Mouse (Mus musculus) induced T-regulatory cell, adult 2 months (primary cell): Measurements from ENCODE around the gene Adck2.

Experiments
- DNase-seq: peaks from one replicate; pipeline ENCODE4 v3.0.0-alpha.2; 2012; ENCODE audit warnings: low read depth

The Adck2 gene

DNA sequence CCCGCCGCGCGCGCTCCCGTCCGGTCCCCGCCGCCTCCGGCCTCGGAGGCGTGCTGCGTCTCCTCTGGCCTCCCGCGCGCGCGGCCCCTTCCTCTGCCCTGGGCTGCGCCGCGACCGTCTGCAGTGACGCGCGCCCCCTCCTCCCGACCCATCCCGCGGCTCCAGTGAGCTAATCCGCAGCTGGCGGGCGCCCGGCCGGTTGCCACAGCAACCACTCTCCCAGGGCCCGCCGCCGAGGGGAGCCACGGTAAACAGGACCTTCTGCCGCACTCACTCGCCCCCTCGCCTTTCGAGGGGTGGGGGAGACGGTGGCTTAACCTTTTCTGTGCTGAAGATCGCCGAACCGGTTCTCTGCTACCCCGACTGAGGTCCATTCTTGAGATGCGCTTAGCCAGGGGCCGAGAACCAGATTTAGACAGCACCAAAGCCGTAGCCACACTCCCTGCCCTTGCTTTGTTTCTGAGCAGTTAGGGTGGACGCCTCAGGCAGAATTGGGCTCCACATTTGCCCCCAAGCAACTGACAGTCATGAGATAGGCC lies 15.9 kb upstream of the Adck2 start, which contains the start of gene Dennd2a:
Gene Dennd2a, minus strand, starts transcription at position 145 of the 539 bp plus-strand sequence.
- DNase-seq: no peak

DNA sequence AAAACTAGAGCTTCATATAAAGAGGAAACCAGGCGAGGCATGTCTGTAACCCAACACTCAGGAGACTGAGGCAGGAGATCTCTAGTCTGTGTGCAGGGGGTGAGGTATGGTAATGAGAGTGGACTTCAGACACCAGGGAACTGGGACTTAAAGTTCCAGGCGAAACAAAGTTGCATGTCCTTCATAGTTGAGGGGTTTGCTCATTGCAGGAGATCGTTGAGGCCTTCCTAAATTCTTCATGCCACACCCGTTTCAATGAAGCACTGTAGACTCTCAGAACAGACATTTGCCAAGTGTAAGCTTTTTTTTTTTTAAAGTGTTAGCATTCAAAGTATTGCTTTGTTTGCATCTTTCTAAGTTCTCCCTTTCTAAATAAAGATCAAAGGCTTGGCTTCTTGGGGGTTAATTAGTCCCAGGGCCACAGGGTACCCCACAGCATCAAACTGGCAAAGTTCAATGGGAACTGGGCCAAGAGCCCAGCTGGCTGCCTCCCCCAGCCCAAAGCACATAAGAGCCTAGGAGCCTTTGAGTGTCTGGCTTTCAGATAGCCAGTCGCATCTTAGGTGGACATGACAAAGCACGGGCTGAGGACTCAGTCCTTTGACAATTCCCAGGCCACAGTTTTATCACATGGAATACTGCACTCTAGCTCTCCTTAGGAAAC lies 14.3 kb upstream of the Adck2 start:
- DNase-seq: no peak

DNA sequence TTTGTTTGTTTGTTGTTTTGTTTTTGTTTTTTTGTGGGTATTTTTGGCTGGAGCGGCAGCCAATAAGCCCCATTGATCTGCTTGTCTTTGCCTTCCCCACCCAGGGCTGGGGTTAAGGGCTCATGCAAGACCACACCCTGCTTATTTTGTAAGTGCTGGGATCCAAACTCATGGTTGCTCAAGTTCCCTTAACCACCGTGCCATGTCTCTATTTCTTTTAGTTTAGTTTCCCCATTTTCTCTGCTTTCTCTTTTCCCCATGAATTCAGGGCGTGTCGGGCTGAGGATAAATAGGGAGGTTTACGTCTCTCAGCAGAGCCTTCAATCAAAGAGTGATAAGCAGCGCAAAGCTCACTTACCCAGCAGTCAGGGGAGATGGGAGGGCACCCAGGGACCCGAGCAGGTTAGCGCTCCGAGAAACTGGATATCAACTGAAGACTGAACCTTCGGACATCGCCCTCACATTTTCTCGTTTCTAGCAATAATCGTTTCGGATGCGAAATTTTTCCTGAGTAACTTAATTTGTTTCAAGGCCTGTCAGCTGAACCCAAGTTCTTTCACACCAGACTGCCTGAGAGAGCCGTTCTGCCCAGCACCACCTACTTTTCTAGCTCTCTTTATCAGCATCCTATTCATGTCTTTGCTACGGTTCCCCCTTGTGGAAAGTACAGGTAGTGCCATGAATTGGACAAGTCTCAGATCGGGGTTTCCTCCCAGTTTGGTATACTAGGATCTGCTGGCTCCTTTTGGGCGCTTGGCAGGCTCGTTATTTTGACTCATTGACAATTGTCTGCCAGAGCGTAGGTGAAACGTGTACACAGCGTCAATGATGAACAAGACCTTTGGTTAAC lies 11.3 kb upstream of the Adck2 start:
- DNase-seq: peak; percentile 90

DNA sequence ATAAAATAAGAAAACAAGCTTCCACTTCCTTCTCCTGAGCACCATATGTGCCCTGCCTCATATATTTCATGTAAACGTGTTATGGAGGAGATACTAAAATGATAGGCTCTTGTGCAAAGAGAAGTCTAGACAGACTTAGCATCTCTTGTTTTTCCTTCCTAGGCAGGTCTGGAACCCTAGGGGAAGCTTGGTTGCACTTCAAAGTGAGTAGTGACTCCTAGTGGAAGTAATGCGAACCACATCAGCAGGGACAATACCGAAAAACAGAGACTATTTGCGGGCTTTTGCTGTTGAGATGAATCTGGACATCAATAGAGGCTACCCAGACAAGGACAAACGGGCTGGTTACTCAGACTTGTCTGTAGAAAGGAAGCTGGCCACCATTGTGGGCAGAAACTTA lies 6.1 kb upstream of the Adck2 start:
- peak; percentile 72 for DNase-seq

DNA sequence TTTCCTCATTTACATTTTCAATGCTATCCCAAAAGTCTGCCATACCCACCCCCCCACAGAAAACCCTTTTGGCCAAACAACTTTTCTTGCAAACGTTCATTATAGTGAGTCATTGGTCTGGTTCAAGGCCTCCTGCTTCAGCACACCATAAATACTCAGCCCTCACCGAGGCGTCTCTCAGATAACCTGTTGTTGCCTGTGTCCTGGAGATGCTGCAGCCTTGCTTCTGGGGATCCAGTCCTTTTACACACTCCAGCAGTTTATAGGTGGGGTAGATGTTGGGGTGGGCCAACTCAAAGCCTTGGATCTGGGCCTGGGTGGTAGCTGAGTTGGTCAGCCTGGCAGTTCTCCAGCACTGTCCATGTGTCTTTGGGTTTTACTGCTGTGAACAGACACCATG lies 3.2 kb upstream of the Adck2 start:
- DNase-seq: no peak

DNA sequence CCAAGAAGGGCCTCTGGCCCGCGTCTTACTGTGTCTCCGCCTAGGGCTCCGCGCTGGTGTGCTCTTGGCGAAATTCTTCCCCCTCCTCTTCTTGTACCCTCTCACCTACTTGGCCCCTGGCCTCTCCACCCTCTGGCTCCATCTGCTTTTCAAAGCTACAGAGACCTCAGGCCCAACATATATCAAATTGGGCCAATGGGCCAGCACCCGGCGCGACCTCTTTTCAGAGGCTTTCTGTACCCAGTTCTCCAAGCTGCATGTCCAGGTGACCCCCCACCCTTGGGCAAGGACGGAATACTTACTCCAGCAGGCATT lies 839 bp downstream of the Adck2 start:
- no peak for DNase-seq

DNA sequence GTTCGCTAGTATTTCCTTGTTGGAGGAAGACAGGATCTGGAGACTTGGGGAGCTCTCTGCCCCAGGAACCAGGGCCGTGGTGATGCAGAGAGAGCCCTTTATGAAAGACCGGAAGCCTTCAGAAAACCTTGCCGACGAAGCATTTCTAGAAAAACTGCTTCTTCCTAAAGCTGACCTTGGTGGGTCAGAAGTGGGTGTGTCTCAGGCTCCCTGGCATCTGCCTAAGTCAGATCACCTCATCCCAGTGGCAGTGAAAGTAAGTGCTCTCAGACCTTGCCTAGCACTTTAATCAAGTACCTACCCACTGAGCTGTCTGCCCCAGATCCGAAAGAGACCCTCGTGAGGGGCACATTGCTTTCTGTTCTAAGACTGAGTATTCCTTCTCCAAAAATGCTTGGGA lies 1.3 kb downstream of the Adck2 start:
- peak; percentile 23 for DNase-seq

DNA sequence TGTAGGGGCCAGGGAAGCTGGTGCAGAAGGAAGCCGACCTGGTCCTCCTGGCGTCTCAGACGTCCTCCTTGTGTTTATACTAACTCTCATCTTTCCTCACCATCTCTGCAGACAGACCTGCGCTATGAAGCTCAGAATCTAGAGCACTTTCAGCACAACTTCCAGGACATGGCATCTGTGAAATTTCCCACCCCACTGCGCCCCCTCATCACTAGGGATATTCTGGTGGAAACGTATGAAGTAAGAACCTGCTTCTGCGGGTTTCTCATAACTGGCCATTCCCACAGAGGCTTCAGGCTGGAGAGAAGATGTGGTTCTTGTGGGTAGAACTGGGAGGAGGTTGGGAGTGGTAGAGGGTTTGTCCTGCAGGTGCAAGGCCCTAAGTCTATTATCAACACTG lies 5.9 kb downstream of the Adck2 start:
- no peak for DNase-seq

DNA sequence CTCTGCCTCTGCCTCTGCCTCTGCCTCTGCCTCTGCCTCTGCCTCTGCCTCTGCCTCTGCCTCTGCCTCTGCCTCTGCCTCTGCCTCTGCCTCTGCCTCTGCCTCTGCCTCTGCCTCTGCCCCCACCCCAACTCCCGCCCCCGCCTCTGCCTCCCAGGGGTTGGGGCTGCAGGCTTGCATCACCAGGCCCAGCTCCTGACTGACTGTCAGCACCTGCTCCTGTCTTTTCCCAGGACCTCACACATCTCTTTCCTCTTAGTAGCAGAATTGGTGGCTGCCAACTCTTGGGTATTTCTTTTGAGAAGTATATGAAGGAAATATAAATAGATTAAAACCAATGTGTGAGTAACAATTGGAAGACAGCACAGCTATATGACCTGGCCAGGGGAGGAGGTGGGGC lies 6.9 kb downstream of the Adck2 start:
- no peak for DNase-seq

DNA sequence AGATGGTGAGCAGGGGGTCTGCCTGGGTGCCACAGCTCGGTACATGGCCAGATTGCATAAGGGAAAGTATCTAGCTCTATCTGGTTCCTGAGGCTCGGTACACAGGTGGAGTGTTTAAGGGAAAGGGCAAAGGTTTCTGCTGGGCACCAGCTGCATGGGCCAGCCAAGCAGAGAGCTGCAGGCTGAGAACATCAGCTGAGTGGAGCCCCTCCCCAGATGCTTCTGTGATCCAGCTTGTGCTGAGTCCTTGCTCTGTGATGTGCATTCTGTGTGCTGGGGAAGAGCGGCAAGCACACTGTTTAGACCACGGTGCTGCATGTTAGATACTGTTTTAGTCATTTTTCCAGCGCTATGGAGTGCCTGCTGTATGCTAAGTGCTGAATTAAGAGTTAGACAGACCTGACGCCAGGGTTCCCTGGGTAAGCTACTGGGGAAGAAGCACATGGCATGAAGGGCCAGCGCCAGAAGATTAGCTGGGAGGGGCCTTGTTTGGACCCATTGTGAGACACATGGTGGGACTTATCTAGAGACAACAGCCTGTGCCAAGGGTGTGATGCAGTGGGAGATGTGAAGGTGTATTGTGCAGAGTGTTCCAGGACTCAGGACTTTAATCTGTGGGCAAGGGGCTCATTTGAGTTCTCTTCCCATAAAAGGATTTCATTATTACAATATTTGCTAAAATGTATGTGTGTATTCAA lies 7.6 kb downstream of the Adck2 start:
- DNase-seq: no peak

DNA sequence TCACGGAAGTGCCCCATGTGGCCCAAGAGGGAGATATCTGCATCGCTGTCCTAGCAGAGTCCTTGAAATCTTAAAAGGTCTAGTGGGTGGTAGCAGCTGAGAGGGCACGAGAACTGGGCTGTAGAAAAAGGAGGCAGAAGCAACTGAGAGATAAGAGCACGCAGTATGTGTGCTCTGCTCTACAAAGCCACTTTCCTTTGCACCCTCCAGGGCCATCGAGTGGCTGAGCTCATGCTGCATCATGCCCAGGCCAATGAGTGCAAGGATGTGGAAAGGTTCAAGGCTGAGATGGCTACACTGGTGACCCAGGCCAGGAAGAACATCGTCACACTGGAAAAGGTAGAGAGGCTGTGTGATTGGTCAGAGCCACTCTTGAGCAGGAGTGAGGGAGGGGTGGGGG lies 11.8 kb downstream of the Adck2 start, which contains the start of gene Gm42420:
Gene Gm42420, plus strand, starts transcription at position 237 of the 400 bp plus-strand sequence.
- no peak for DNase-seq

DNA sequence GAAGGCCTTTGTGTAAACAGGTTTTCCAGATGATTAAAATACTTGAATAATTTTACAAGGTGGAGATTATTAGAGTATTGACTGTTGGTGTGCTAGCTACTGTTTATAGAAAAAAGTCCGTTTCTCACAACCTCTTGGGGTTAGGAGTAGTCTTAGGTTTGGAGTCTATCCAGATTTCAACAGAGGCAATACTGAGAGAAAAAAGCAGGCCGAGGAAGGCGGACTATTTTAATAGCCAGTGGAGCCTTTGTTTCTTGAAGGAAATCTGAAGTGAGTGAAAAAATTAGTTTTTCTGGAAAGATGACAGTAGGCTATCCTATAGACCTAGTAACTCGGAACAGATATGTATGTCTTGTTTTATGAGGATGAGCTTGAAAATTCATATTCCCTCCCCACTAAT lies 17.8 kb downstream of the Adck2 start:
- DNase-seq: peak; percentile 12

DNA sequence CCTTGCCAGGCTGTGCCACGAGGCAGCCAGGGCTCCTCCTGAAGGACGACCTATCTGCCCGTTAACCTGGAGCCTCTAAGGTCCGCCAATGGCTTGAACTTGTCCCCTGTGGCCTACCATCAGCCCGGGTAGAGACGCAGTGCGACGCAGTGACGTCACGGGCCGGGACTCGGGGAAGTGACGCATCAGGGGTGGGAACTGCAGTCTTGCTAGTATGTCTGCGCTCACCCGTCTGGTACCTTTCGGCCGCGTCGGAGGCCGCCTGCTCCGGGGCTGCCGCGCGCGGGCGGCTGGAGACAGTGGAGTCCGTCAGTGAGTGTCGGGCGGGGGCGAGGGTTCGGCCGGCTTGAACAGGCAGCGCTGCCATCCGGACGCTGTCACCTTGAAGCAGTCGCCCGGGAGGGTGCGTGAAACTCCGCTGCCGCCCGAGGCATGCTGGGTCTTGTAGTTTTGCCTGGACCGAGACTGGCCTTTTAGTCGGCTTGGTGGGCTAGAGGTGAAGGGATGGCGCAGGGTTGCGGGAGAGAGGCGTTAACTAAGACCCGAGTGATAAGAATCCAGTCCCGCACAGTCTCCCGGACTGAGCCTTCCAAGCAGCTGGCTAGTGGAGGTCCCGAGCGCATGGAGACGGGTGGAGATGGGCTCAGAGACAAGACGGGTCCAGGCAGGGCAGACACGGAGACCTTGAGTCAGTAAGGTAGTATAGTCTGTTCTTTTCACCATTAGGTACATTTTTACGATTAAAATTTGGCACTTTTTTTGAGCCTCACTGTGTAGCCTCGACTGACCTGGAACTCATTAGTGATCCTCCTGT lies 18.9 kb downstream of the Adck2 start, which contains the start of gene Ndufb2:
Gene Ndufb2, plus strand, starts transcription at position 174 of the 814 bp plus-strand sequence.
- DNase-seq: peak; percentile 97

DNA sequence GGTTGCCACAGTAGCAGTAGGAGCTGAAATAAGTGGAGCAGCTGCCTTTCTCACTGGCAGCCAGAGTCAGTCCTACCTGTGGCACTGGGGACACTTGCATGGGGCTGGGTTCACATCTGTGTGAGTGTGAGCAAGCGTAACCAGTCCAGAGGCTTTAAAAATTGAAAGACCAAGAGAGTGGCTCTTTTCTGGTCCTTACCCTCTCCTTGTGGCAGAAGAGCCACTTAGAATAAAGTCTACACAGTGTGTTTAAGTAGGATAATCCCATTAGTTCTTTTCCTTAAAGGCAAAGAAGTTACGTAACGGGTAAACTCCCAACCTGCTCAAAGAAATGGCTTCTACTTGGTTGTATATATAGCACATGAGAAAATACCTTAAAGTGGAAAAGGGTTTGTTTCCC lies 27.2 kb downstream of the Adck2 start:
- DNase-seq: no peak

DNA sequence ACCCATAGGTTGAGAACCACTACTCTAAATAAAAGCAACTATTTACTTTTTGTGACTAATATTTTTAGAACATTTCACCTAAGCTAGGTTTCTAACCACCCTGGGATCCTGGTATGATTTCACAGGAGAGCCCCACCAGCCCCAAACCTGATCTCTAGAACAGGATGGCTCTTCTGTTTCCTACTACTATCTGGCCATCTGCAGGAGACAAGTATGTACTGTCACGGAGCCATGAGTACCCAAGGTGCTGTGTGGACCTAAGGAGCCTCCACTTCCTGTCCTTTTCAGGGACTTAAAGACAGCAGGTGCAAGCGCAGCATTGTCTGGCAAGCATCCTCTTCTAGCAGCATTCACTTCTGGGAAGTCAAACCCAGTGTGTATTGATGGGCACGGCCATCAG lies 28.2 kb downstream of the Adck2 start:
- DNase-seq: no peak

DNA sequence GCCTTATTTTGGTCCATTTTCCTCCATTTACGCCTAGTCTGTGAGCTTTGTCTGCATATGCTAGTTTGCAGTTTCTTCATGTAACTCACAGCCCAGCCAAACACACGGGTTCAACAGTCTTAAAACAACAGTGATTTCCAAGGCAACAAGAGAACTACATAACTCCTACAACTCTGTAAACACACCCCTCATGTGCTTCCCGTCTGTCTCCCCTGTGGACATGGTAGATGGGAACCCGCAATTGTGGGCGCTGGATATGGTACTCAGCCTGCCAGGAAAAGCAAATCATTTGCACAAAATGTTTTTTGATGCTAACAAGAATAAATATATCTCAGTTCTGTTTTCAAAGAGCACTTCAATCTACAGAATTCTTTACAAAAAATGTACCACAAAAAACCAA lies 30.9 kb downstream of the Adck2 start:
- DNase-seq: no peak

DNA sequence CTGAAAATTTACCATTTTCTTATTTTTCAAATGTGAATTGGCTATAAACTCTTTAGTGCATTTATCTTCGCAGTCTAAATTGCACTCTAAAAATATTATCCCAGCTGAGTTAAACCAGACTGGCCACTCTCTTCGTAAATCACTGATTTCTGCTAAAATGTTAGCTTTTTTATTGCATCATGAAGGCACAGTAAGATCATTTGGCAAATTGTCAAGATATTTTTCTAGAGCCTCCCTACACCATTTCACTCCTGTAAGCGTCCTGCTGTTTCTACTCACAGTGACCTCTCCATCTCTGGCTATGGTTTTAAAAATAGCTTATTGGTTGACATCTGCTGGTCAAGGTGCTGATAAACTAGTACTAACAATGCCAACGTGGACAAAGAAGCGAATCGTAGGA lies 32.4 kb downstream of the Adck2 start:
- DNase-seq: no peak

DNA sequence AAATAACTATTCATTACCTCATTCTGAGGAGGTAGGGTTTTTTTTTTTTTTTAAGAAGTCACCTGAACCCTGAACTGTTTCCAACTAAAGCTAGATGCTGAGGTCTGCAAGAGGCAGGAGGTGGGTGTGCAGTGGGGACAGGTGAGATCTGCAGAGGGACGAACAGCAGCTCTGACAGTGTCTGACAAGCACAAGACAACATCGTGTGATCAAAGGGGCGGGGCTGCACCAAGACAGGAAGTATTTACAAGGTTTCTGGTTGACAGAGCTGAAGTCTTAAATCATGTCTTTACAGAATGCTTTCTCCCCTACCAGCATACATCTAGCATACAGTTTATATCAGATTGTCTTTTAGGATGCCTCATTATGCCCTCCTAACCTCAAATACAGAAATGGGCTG lies 33.2 kb downstream of the Adck2 start:
- DNase-seq: peak; percentile 74

DNA sequence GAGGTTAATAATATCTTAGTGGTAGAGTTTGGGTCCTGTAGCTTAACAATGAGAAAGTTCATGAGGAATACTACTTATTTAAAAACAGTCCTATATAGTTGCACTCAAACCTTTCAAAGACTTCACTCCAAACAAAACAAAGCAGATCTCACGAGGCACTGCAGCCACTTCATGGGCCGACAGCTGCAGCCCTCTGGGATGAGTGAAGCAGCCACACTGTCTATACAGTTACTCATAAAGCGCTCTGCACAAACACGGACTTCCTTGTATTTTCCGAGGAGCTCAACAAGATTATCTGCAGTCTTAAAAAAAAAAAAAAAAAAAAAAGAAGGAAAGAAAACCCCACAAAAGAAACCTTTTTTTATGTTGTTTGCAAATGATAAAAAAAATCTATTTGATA lies 33.7 kb downstream of the Adck2 start:
- DNase-seq: no peak

DNA sequence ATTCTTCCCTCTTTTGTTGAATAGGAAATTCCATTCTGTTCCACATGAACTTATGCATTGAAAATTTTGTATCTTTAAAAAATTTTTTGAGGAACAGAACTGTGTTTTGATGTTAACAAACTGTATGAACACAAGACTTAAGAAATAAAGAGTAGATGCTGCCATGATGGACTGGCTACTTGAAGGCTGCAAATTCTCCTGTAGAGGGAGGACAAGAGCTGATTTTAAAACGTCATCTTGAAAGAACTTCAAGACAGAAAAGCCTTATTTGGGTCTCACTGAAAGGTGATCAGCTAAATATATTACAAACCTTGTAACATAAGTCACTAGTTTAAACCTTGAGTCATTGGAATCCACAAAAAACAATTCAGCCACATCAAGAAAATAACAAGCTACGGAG lies 36.5 kb downstream of the Adck2 start:
- peak; percentile 27 for DNase-seq

DNA sequence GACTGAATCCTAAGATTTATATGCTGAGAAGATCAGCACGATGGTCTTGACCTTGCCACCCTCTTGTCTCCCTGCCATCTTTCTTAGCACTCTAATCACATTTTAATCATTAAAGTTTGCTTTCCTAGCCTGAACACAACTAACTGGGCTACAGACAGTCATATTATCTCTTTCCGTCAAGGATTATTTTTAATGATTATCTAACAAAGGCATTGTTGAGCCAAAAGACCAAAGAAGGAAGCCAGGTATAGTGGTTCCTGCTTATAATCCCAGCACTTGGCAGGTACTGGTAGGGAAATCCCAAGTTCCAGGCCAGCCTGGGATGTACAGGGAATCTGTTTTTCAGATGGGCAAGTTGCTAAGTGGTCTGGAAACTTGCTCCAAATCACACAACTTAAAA lies 37.6 kb downstream of the Adck2 start:
- DNase-seq: no peak
